Mouse (Mus musculus) megakaryocyte, embryonic 14.5 days (primary cell): ENCODE measurements around the gene Fam92b.

Experiments used
- FLI1 ChIP-seq: IDR thresholded peaks from 2 replicates; pipeline ENCODE4 v1.6.1; 2012; ENCODE audit warnings: low read length, inconsistent platforms, mixed read lengths
- GATA1 ChIP-seq: IDR thresholded peaks from 3 replicates; pipeline ENCODE4 v1.6.1; 2012; ENCODE audit warnings: mixed read lengths, low read length, inconsistent platforms, borderline replicate concordance

GRCm38 (mm10) chr8:120133169-120133568 is 44.1 kb downstream of the Fam92b start:
- no peak for TF ChIP-seq GATA1
- no peak for TF ChIP-seq FLI1
